Mouse (Mus musculus) CH12.LX (cell line): ENCODE results near the gene Cavin4. TPM values are rescaled to one million over a fixed set of nuclear protein-coding genes. Genes with fewer than 3 reads are reported as not detected.

Source experiments
- DNase-seq: peaks from one replicate; pipeline ENCODE4 v3.0.0-alpha.2; 2013; ENCODE audit errors: extremely low read depth
- H3K27ac ChIP-seq: 2 replicates; pipeline ENCODE4 v1.5.1; 2012; ENCODE audit warnings: low read depth, mild to moderate bottlenecking, control low read depth, moderate library complexity; ENCODE audit not compliant: insufficient read depth
- H3K27me3 ChIP-seq: replicated peaks from 2 replicates; pipeline ENCODE3; 2012; ENCODE audit warnings: inconsistent platforms
- H3K36me3 ChIP-seq, 2 experiments: replicated peaks in 1 of 2; 2 replicates each; pipeline versions ENCODE3 to v1.6.1; 2012; ENCODE audit warnings: inconsistent platforms in 1 of 2, low read length in 1 of 2, mild to moderate bottlenecking in 1 of 2, mixed read lengths in 1 of 2, moderate library complexity in 1 of 2; ENCODE audit not compliant: control insufficient read depth in 1 of 2, insufficient read depth in 1 of 2
- H3K4me1 ChIP-seq, 2 experiments: 2 replicates each; pipeline ENCODE4 v1.6.1; 2012; ENCODE audit warnings: inconsistent platforms in 1 of 2, moderate library complexity in 1 of 2; ENCODE audit not compliant: insufficient read depth in 2 of 2, control insufficient read depth in 1 of 2
- H3K4me2 ChIP-seq: 2 replicates; pipeline ENCODE4 v1.6.1; 2012; ENCODE audit warnings: low read depth, mild to moderate bottlenecking, control low read depth; ENCODE audit not compliant: poor library complexity, insufficient read depth, severe bottlenecking
- H3K4me3 ChIP-seq, 3 experiments: fragments of 150-350 bp in 1 of 3; sonication (generic) in 1 of 3; replicated peaks in 1 of 3; 2 replicates each; pipeline versions ENCODE3 to v1.5.1; 2011 to 2012; ENCODE audit warnings: low read depth in 2 of 3, low read length in 2 of 3, mild to moderate bottlenecking in 2 of 3, moderate library complexity in 2 of 3, control low read depth in 1 of 3, improper control_type of control experiment in 1 of 3, inconsistent platforms in 1 of 3, mixed read lengths in 1 of 3; ENCODE audit not compliant: poor library complexity in 1 of 3
- H3K79me2 ChIP-seq: replicated peaks from 2 replicates; pipeline ENCODE4 v1.6.1; 2012; ENCODE audit warnings: mild to moderate bottlenecking, moderate library complexity; ENCODE audit not compliant: control insufficient read depth, poor library complexity, insufficient read depth, severe bottlenecking; ENCODE audit errors: extremely low read depth
- H3K9ac ChIP-seq: 2 replicates; pipeline ENCODE4 v1.6.1; 2012; ENCODE audit warnings: low read depth, mild to moderate bottlenecking, control low read depth, moderate library complexity; ENCODE audit not compliant: insufficient read depth
- H3K9me3 ChIP-seq: replicated peaks from 2 replicates; pipeline ENCODE3; 2012; ENCODE audit warnings: low read length, inconsistent platforms, mixed read lengths
- BHLHE40 ChIP-seq: IDR thresholded peaks from 2 replicates; pipeline ENCODE4 v1.6.1; 2011; ENCODE audit warnings: mild to moderate bottlenecking, low read depth, low read length, improper control_type of control experiment
- CHD1 ChIP-seq: IDR thresholded peaks from 2 replicates; pipeline ENCODE4 v1.6.1; 2012; ENCODE audit warnings: low read depth, low read length, improper control_type of control experiment, inconsistent platforms
- CTCF ChIP-seq, 2 experiments: IDR thresholded peaks in 1 of 2; conservative IDR thresholded peaks in 1 of 2; 2 replicates each; pipeline ENCODE4 v1.5.1; 2011 to 2012; ENCODE audit warnings: low read depth in 2 of 2, low read length in 2 of 2, improper control_type of control experiment in 1 of 2, inconsistent platforms in 1 of 2, mild to moderate bottlenecking in 1 of 2, moderate library complexity in 1 of 2
- E2F4 ChIP-seq: IDR thresholded peaks from 2 replicates; pipeline ENCODE4 v1.6.1; 2011; ENCODE audit warnings: low read depth, low read length, improper control_type of control experiment; ENCODE audit not compliant: insufficient replicate concordance
- ETS1 ChIP-seq: conservative IDR thresholded peaks from 2 replicates; pipeline ENCODE4 v1.6.1; 2012; ENCODE audit warnings: low read depth, mild to moderate bottlenecking, inconsistent platforms, low read length, improper control_type of control experiment, moderate library complexity
- HCFC1 ChIP-seq: IDR thresholded peaks from 2 replicates; pipeline ENCODE4 v1.6.1; 2012; ENCODE audit warnings: low read depth, mild to moderate bottlenecking, inconsistent platforms, low read length, improper control_type of control experiment
- JUN ChIP-seq: IDR thresholded peaks from 2 replicates; pipeline ENCODE4 v1.6.1; 2011; ENCODE audit warnings: low read depth, mild to moderate bottlenecking, low read length, improper control_type of control experiment, moderate library complexity; ENCODE audit not compliant: insufficient read depth
- KAT2A ChIP-seq: IDR thresholded peaks from 2 replicates; pipeline ENCODE4 v1.6.1; 2012; ENCODE audit warnings: low read length, improper control_type of control experiment, inconsistent platforms; ENCODE audit not compliant: insufficient replicate concordance
- MAFK ChIP-seq: IDR thresholded peaks from 2 replicates; pipeline ENCODE4 v1.6.1; 2011; ENCODE audit warnings: low read length, improper control_type of control experiment; ENCODE audit not compliant: insufficient replicate concordance
- MAZ ChIP-seq: IDR thresholded peaks from 2 replicates; pipeline ENCODE4 v1.6.1; 2012; ENCODE audit warnings: low read depth, mild to moderate bottlenecking, inconsistent platforms, low read length, improper control_type of control experiment, moderate library complexity
- MEF2A ChIP-seq: IDR thresholded peaks from 2 replicates; pipeline ENCODE4 v1.6.1; 2014; ENCODE audit warnings: low read depth, mild to moderate bottlenecking, inconsistent platforms, low read length, improper control_type of control experiment, borderline replicate concordance
- MXI1 ChIP-seq: IDR thresholded peaks from 2 replicates; pipeline ENCODE4 v1.6.1; 2011; ENCODE audit warnings: mild to moderate bottlenecking, low read depth, low read length, improper control_type of control experiment
- NELFE ChIP-seq: IDR thresholded peaks from 2 replicates; pipeline ENCODE4 v1.6.1; 2011; ENCODE audit warnings: low read depth, low read length, improper control_type of control experiment
- NRF1 ChIP-seq: IDR thresholded peaks from 2 replicates; pipeline ENCODE4 v1.6.1; 2014; ENCODE audit warnings: low read depth, mild to moderate bottlenecking, inconsistent platforms, low read length, improper control_type of control experiment, moderate library complexity
- PAX5 ChIP-seq: IDR thresholded peaks from 2 replicates; pipeline ENCODE4 v1.6.1; 2012; ENCODE audit warnings: low read length, inconsistent platforms, mixed read lengths
- POLR2A ChIP-seq: IDR thresholded peaks from 2 replicates; pipeline ENCODE4 v1.6.1; 2011; ENCODE audit warnings: low read depth, mild to moderate bottlenecking, improper control_type of control experiment, low read length
- POLR2AphosphoS2 ChIP-seq: IDR thresholded peaks from 2 replicates; pipeline ENCODE4 v1.6.1; 2011; ENCODE audit warnings: low read depth, low read length, improper control_type of control experiment
- RCOR1 ChIP-seq: conservative IDR thresholded peaks from 2 replicates; pipeline ENCODE4 v1.6.1; 2012; ENCODE audit warnings: low read depth, mild to moderate bottlenecking, inconsistent platforms, low read length, improper control_type of control experiment
- SMC3 ChIP-seq: IDR thresholded peaks from 2 replicates; pipeline ENCODE4 v1.6.1; 2011; ENCODE audit warnings: low read depth, low read length, improper control_type of control experiment
- TBP ChIP-seq: conservative IDR thresholded peaks from 2 replicates; pipeline ENCODE4 v1.6.1; 2011; ENCODE audit warnings: low read depth, low read length, improper control_type of control experiment
- UBTF ChIP-seq: IDR thresholded peaks from 2 replicates; pipeline ENCODE4 v1.6.1; 2012; ENCODE audit warnings: low read depth, mild to moderate bottlenecking, inconsistent platforms, low read length, improper control_type of control experiment, moderate library complexity
- USF1 ChIP-seq: IDR thresholded peaks from 2 replicates; pipeline ENCODE4 v1.6.1; 2014; ENCODE audit warnings: low read depth, mild to moderate bottlenecking, inconsistent platforms, low read length, improper control_type of control experiment
- USF2 ChIP-seq: conservative IDR thresholded peaks from 2 replicates; pipeline ENCODE4 v1.6.1; 2011; ENCODE audit warnings: low read depth, low read length, improper control_type of control experiment
- ZC3H11A ChIP-seq: IDR thresholded peaks from 2 replicates; pipeline ENCODE4 v1.6.1; 2012; ENCODE audit warnings: low read depth, mild to moderate bottlenecking, inconsistent platforms, low read length, improper control_type of control experiment
- ZKSCAN1 ChIP-seq: IDR thresholded peaks from 2 replicates; pipeline ENCODE4 v1.6.1; 2012; ENCODE audit warnings: low read depth, inconsistent platforms, low read length, improper control_type of control experiment, borderline replicate concordance
- ZNF384 ChIP-seq: IDR thresholded peaks from 2 replicates; pipeline ENCODE4 v1.6.1; 2012; ENCODE audit warnings: low read depth, low read length, improper control_type of control experiment, inconsistent platforms
- dilution Hi-C: fragments of 300-500 bp; cut with MboI; formaldehyde crosslinking; loops from 2 replicates; pipeline ENCODE4 v1.14.3; 2020; ENCODE audit warnings: low sequenced_read_pairs; ENCODE audit not compliant: extremely low pct_unique_long_range_greater_than_20kb, extremely low pct_ligation_motif_present
- in situ Hi-C: fragments of 300-500 bp; cut with MboI; formaldehyde crosslinking; loops from 3 replicates; pipeline ENCODE4 v1.14.3; 2019; ENCODE audit warnings: low sequenced_read_pairs, low pct_ligation_motif_present, low pct_unique_long_range_greater_than_20kb, mixed read lengths
- polyA plus RNA-seq: library from polyadenylated mRNA; unstranded; fragments of >175 nt; gene quantifications from 2 replicates; pipeline ENCODE4 v1.2.1, GENCODE M21; 2012; ENCODE audit warnings: low read depth; ENCODE audit not compliant: insufficient read length
- total RNA-seq, 2 experiments: library from RNA; depleted of rRNA; stranded (reverse); fragments of 300-350 nt in 1 of 2; fragments of >200 nt in 1 of 2; gene quantifications; 2 replicates each; pipeline ENCODE4 v1.2.3; 2012 to 2014

Gene Cavin4
- total and polyA plus RNA-seq, 3 experiments, result 0.13 to 0.26 (median 0.24) TPM

GRCm38 (mm10) chr4:48672915-48673314, 9.6 kb downstream of the Cavin4 start:
- no peak for DNase-seq
- in situ Hi-C loops (no loop called here), dilution Hi-C loops (no loop called here)
- Histone ChIP-seq H3K36me3 (peaks cover 3 to 36% of the 10 kb centered on the region in 2 experiments), H3K27me3 (no peaks in the 10 kb centered on the region), H3K9ac (no peak overlapping the region), H3K79me2 (no peaks in the 10 kb centered on the region), H3K27ac (no peak overlapping the region), H3K4me2 (no peak overlapping the region), H3K4me1 (peaks cover 9 to 37% of the 10 kb centered on the region in 2 experiments), H3K4me3 (no peak overlapping the region), H3K9me3 (no peaks in the 10 kb centered on the region)
- TF ChIP-seq USF1 (no peak), E2F4 (no peak), MEF2A (no peak), PAX5 (no peak), CHD1 (no peak), KAT2A (no peak), UBTF (no peak), POLR2AphosphoS2 (no peak), NELFE (no peak), TBP (no peak), HCFC1 (no peak), NRF1 (no peak), MAZ (no peak), ETS1 (no peak), USF2 (no peak), ZKSCAN1 (no peak), JUN (no peak)

- Histone ChIP-seq H3K79me2 (0 out of 2 replicates have a peak, but pooled peaks cover under 1% of the 10 kb centered on the region), H3K9ac (no peak overlapping the region), H3K4me3 (no peak overlapping the region), H3K27ac (0 out of 2 replicates have a peak overlapping the region, but pooled peaks have one; percentile 11), H3K4me2 (no peak overlapping the region), H3K9me3 (no peaks in the 10 kb centered on the region), H3K27me3 (no peaks in the 10 kb centered on the region), H3K36me3 (peaks cover 6 to 46% of the 10 kb centered on the region in 2 experiments), H3K4me1 (peaks cover 10 to 40% of the 10 kb centered on the region in 2 experiments)
- TF ChIP-seq MEF2A (no peak), MAFK (0 out of 2 replicates have a peak, but pooled peaks have one; percentile 37), NELFE (no peak), ZNF384 (no peak), CTCF (conservative IDR thresholded peaks at IDR 0.05 in 1 of 2, IDR thresholded peaks at IDR 0.05 in 1 of 2; ENCODE audit: low read depth in 2 of 2, low read length in 2 of 2) (no peak), MXI1 (no peak), NRF1 (no peak), POLR2A (no peak), SMC3 (no peak), BHLHE40 (peak; percentile 91), ZC3H11A (no peak), ETS1 (peak; percentile 73; the same call in 1 of the 2 replicates), RCOR1 (no peak)
- peak; percentile 69 for DNase-seq
- in situ Hi-C loops (no loop called here), dilution Hi-C loops (no loop called here)
Measured at GRCm38 (mm10) chr4:48674412-48674811, 11.1 kb downstream of the Cavin4 start.
